Mouse (Mus musculus): ENCODE measurements around the gene Baiap2.

GRCm38 (mm10) chr11:119988391-119988790 is 45.8 kb downstream of the Baiap2 start:
- TF ChIP-seq CTCF (IDR thresholded peaks at IDR 0.05; ENCODE audit: control insufficient read depth, insufficient read depth, low read length) (no peak), POLR2A (IDR thresholded peaks at IDR 0.05; ENCODE audit: borderline replicate concordance, control insufficient read depth, low read depth, low read length) (no peak)

Data from bone marrow, adult 2 months (tissue).